Mouse (Mus musculus) heart, embryonic 11.5 days (tissue): Measurements from ENCODE around the gene Ugt1a9. TPM values are rescaled to one million over a fixed set of nuclear protein-coding genes. Genes with fewer than 3 reads are reported as not detected.
"Not testable (repeated sequence)": the region's sequence is repeated elsewhere in the genome, so short reads cannot be mapped to it uniquely, and the experiment has no call there.

Source experiments
- ATAC-seq: fragments of 200-750 bp; cut with Nextera tagmentation; replicated peaks from 2 replicates; pipeline ENCODE4 v1.8.0; 2017; ENCODE audit warnings: moderate library complexity; ENCODE audit not compliant: insufficient number of reproducible peaks, low FRiP score, low TSS enrichment
- H3K27ac ChIP-seq: fragments of 300-500 bp; sonication (generic); 2 replicates; pipeline ENCODE4 v1.5.1; 2014; ENCODE audit warnings: mild to moderate bottlenecking, low read depth, low read length
- H3K27me3 ChIP-seq: fragments of 300-500 bp; sonication (generic); 2 replicates; pipeline ENCODE4 v1.6.1; 2014; ENCODE audit warnings: mild to moderate bottlenecking, low read length, mixed read lengths; ENCODE audit not compliant: control insufficient read depth, insufficient read depth
- H3K36me3 ChIP-seq: fragments of 300-500 bp; sonication (generic); 2 replicates; pipeline ENCODE4 v1.6.1; 2014; ENCODE audit warnings: mild to moderate bottlenecking, low read length, moderate library complexity, mixed read lengths; ENCODE audit not compliant: control insufficient read depth, insufficient read depth
- H3K4me1 ChIP-seq: fragments of 300-500 bp; sonication (generic); 2 replicates; pipeline ENCODE4 v1.6.1; 2014; ENCODE audit warnings: low read length; ENCODE audit not compliant: control insufficient read depth, insufficient read depth
- H3K4me2 ChIP-seq: fragments of 300-500 bp; sonication (generic); 2 replicates; pipeline ENCODE4 v1.6.1; 2014; ENCODE audit warnings: mild to moderate bottlenecking, moderate library complexity
- H3K4me3 ChIP-seq: fragments of 300-500 bp; sonication (generic); 2 replicates; pipeline ENCODE4 v1.5.1; 2014; ENCODE audit warnings: low read depth, low read length
- H3K9ac ChIP-seq: fragments of 300-500 bp; sonication (generic); 2 replicates; pipeline ENCODE4 v1.6.1; 2014; ENCODE audit warnings: mild to moderate bottlenecking, low read depth, low read length, moderate library complexity
- H3K9me3 ChIP-seq: fragments of 300-500 bp; sonication (generic); replicated peaks from 2 replicates; pipeline ENCODE4 v1.6.1; 2016; ENCODE audit warnings: low read length; ENCODE audit not compliant: control insufficient read depth
- WGBS: fragments of 180-500 bp; shearing (Covaris S2); extraction: QIAGEN DNeasy Blood & Tissue Kit; methylation state at CpG from one replicate; pipeline ENCODE4 v1.1.7; 2014; ENCODE audit not compliant: insufficient replicate concordance; 5-methylcytosine and 5-hydroxymethylcytosine counted together
- polyA plus RNA-seq: library from polyadenylated mRNA; unstranded; fragments of >200 nt; fragmentation: Nextera tagmentation; extraction: Ambion mirVana; gene quantifications from 2 replicates; pipeline ENCODE4 v1.2.1, GENCODE M21; 2014

The Ugt1a9 gene
- not detected in 2 replicates for polyA plus RNA-seq

DNA sequence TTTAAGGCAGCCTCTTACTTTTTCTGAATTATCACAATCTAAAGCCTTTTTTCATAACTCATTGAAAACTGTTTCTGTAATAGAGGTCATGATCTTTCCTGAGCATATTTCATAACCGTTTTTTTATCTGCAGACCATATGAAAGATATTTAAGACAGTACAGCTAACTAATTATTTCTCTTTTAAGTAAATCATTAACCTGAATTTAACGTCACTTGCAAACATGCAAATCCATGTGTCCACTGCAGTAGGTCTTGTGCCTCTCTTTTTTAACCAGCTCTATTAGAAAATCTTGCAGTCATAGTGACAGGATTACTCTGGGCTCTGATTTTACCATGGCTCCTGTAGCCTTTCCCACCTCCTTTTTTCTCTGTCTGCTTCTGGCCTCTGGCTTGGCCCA is at the start of gene Ugt1a9:
TSS of gene Ugt1a9 (plus strand) at position 306 of the 400 bp plus-strand sequence.
- no peaks in the 10 kb centered on the region for H3K36me3 ChIP-seq

DNA sequence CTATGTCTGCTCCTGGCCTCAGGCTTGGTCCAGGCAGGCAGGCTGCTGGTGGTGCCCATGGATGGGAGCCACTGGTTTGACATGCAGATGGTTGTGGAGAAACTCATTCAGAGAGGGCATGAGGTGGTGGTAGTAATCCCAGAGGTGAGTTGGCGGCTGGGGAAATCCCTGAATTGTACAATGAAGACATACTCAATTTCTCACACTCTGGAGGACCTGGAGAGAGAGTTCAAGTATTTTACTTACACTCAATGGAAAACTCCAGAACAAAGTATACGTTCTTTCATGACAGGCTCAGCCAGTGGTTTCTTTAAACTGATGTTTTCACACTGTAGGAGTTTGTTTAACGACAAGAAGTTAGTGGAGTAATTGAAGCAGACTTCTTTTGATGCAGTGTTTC is 45.4 kb upstream of the Ugt1a9 start:
- not testable (repeated sequence) for H3K4me1 ChIP-seq, H3K4me2 ChIP-seq, H3K36me3 ChIP-seq, H3K9me3 ChIP-seq, H3K4me3 ChIP-seq, H3K27ac ChIP-seq, H3K9ac ChIP-seq, ATAC-seq, H3K27me3 ChIP-seq
- 71% methylated on average over 3 of the region's 3 CpGs for WGBS

More for the DNA sequence above, at the start of gene Ugt1a9:
- Histone ChIP-seq H3K4me2 (no peak within 1 kb of the TSS), H3K27ac (no peak within 1 kb of the TSS), H3K4me1 (no peaks in the 10 kb centered on the region), H3K27me3 (no peaks in the 10 kb centered on the region), H3K9ac (no peak within 1 kb of the TSS), H3K9me3 (no peaks in the 10 kb centered on the region), H3K4me3 (no peak within 1 kb of the TSS)
- ATAC-seq: no peak
- 65% methylated on average over 2 of the region's 2 CpGs for WGBS

DNA sequence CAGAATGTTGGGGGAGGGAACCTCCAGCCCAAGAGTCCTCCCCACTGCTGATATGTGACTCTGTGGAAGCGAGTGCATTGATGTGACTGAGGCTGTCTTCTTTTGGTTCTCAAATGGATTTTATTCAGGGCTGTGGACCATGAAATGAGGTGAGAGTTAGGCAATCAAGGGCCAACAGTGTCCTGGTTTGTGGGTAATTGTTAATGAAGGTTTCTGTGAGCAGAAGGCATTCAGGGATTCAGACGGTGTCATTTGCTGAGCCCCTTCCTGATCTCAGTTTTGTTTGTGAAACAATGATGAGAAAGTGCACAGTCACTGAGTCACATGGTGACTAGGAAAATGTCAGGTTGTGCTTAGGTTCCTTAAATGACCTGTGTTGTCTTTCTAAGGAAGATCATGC is 27.6 kb upstream of the Ugt1a9 start:
- 63% methylated on average over 1 of the region's 2 CpGs for WGBS
- H3K9ac ChIP-seq, ATAC-seq, H3K4me2 ChIP-seq, H3K4me1 ChIP-seq, H3K27ac ChIP-seq, H3K9me3 ChIP-seq, H3K27me3 ChIP-seq, H3K36me3 ChIP-seq, H3K4me3 ChIP-seq: not testable (repeated sequence)

DNA sequence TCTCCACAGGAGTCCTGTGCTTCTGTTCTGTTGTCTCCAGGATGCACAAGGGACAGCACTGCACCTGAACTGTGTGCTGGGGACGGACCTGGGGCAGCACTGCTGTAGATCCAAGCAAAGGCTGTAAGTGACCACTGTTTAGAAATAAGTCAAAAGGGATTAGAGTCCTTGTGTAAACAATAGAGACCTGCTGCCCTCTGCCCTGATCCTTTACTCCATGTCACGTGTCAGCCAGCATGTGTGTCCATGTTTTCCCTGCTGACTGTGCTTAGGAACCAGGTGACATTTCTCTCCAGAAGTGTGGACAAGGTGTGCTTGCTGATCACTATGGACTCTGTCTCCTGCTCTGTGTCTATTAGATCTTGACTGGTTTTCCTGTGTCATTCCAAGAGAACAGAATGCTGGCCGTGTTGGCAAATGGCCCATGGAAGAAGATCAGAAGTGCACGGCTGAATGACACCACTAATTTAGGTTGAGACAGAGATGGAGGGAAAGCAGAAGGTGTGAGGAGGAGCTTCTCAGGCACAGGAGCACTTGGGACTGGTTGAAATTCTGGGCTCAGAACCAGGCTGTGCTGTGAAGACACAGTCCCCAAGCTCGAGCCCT is 25.7 kb upstream of the Ugt1a9 start:
- H3K4me3 ChIP-seq, H3K9me3 ChIP-seq, H3K9ac ChIP-seq, H3K27me3 ChIP-seq, H3K27ac ChIP-seq, H3K36me3 ChIP-seq, H3K4me1 ChIP-seq, H3K4me2 ChIP-seq, ATAC-seq: not testable (repeated sequence)
- 77% methylated on average over 3 of the region's 5 CpGs for WGBS

DNA sequence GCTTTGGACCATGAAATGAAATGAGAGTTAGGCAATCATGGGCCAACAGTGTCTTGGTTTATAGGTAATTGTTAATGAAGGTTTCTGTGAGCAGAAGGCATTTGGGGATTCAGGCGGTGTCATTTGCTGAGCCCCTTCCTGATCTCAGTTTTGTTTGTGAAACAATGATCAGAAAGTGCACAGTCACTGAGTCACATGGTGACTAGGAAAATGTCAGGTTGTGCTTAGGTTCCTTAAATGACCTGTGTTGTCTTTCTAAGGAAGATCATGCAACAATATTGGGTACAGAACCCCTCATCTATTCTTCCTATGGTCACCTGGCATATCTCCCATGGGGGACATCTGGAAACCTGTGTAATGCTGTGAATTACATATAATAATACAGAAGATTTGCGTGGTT is 23.2 kb upstream of the Ugt1a9 start:
- not testable (repeated sequence) for H3K4me2 ChIP-seq, H3K27me3 ChIP-seq, H3K4me3 ChIP-seq, H3K36me3 ChIP-seq, H3K4me1 ChIP-seq, H3K9ac ChIP-seq, H3K9me3 ChIP-seq, H3K27ac ChIP-seq, ATAC-seq
- 74% methylated on average over 2 of the region's 2 CpGs for WGBS

DNA sequence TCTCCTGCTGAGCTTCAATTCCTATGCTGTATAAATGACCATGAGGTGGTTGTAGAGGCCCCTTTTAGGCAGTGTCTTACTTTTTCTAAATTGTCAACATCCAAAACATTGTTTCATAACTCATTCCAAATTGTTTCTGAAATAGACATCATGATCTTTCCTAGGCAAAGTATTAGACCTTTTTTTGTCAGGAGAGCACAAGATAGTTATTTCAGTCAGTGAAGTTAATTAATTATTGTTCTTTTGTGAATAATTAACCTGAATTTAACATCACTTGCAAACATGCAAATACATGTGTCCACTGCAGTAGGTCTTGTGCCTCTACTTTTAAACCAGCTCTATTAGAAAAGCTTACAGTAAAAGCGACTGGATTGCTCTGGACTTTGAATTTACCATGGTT is 15.5 kb upstream of the Ugt1a9 start, which contains the start of gene Ugt1a10:
TSS of gene Ugt1a10 (plus strand) at position 301 of the 400 bp plus-strand sequence.
- no peak within 1 kb of the TSS for H3K4me3 ChIP-seq
- H3K9me3 ChIP-seq: no peaks in the 10 kb centered on the region
- no peak for ATAC-seq
- H3K36me3 ChIP-seq: no peaks in the 10 kb centered on the region
- H3K27ac ChIP-seq: no peak within 1 kb of the TSS
- H3K27me3 ChIP-seq: no peaks in the 10 kb centered on the region
- 62% methylated on average over 1 of the region's 1 CpGs for WGBS
- no peak within 1 kb of the TSS for H3K4me2 ChIP-seq
- H3K9ac ChIP-seq: no peak within 1 kb of the TSS
- H3K4me1 ChIP-seq: no peaks in the 10 kb centered on the region

DNA sequence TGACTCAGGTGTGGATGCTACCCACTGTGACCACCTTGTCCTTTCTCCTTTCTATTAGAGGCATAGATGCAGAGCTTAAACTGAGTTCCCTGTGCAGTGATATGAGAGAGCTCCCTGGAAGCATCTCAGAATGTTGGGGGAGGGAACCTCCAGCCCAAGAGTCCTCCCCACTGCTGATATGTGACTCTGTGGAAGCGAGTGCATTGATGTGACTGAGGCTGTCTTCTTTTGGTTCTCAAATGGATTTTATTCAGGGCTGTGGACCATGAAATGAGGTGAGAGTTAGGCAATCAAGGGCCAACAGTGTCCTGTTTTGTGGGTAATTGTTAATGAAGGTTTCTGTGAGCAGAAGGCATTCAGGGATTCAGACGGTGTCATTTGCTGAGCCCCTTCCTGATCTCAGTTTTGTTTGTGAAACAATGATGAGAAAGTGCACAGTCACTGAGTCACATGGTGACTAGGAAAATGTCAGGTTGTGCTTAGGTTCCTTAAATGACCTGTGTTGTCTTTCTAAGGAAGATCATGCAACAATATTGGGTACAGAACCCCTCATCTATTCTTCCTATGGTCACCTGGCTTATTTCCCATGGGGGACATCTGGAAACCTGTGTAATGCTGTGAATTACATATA is 4.0 kb upstream of the Ugt1a9 start:
- not testable (repeated sequence) for H3K36me3 ChIP-seq, H3K4me3 ChIP-seq, H3K27ac ChIP-seq, ATAC-seq, H3K4me1 ChIP-seq, H3K27me3 ChIP-seq, H3K4me2 ChIP-seq, H3K9me3 ChIP-seq, H3K9ac ChIP-seq
- WGBS: 71% methylated on average over 1 of the region's 2 CpGs

DNA sequence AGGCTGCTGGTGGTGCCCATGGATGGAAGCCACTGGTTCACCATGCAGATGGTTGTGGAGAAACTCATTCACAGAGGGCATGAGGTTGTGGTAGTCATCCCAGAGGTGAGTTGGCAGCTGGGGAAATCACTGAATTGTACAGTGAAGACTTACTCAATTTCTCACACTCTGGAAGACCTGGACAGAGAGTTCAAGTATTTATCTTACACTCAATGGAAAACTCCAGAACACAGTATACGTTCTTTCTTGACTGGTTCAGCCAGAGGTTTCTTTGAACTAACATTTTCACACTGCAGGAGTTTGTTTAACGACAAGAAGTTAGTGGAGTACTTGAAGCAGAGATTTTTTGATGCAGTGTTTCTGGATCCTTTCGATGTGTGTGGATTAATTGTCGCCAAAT is 302 bp downstream of the Ugt1a9 start:
- 68% methylated on average over 4 of the region's 4 CpGs for WGBS
- H3K27me3 ChIP-seq: no peaks in the 10 kb centered on the region

DNA sequence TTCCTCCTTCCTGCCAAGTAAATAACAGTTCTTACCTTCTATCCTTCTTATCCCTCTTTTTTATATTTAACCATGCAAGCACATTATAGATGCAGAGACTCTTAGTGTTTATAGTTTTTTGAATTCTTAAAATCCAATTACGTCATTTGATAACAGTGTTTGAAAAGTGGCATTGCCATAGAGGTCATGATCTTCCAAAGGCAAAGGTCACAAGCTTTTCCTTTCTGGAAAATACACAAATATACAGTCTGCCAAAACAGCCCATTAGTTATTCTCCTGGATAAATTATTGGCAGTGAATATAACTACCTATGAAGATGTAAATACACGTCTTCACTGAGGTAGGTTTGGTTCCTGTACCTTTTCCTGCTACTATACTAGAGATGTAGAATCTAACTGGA is 3.9 kb downstream of the Ugt1a9 start:
- ATAC-seq: no peak
- Histone ChIP-seq H3K4me2 (no peak overlapping the region), H3K9me3 (no peaks in the 10 kb centered on the region), H3K27me3 (no peaks in the 10 kb centered on the region), H3K4me1 (no peaks in the 10 kb centered on the region), H3K27ac (no peak overlapping the region), H3K9ac (no peak overlapping the region), H3K36me3 (no peaks in the 10 kb centered on the region), H3K4me3 (no peak overlapping the region)
- WGBS: 78% methylated on average over 2 of the region's 2 CpGs

More for the DNA sequence above, 302 bp downstream of the Ugt1a9 start:
- Histone ChIP-seq H3K9me3 (no peaks in the 10 kb centered on the region), H3K4me2 (no peak overlapping the region), H3K9ac (no peak overlapping the region), H3K4me1 (no peaks in the 10 kb centered on the region), H3K4me3 (no peak overlapping the region), H3K27ac (no peak overlapping the region), H3K36me3 (no peaks in the 10 kb centered on the region)
- ATAC-seq: no peak
